Mouse (Mus musculus) 3T3-L1 (cell line): Measurements from ENCODE around the gene Tmem120b.
A peak's percentile ranks its signal among the peaks of the same experiment; 100 is the strongest.

ENCODE experiments used
- DNase-seq: peaks from one replicate; pipeline ENCODE4 v3.0.0-alpha.2; 2015; ENCODE audit warnings: low read depth, low spot score

Tmem120b gene

GRCm38 (mm10) chr5:123090560-123091306 is 22.5 kb downstream of the Tmem120b start:
- no peak for DNase-seq

GRCm38 (mm10) chr5:123093077-123093633 is 24.9 kb downstream of the Tmem120b start:
- no peak for DNase-seq

GRCm38 (mm10) chr5:123094238-123094991 is 26.2 kb downstream of the Tmem120b start:
- no peak for DNase-seq

GRCm38 (mm10) chr5:123096299-123096698 is 28.1 kb downstream of the Tmem120b start:
- DNase-seq = no peak

GRCm38 (mm10) chr5:123098487-123098886 is 30.3 kb downstream of the Tmem120b start:
- DNase-seq = no peak

GRCm38 (mm10) chr5:123102376-123102775 is 34.2 kb downstream of the Tmem120b start:
- peak; percentile 76 for DNase-seq

GRCm38 (mm10) chr5:123103556-123103955 is 35.3 kb downstream of the Tmem120b start:
- no peak for DNase-seq

- DNase-seq = no peak
Measured at GRCm38 (mm10) chr5:123104769-123105168, 36.6 kb downstream of the Tmem120b start.

- no peak for DNase-seq
Measured at GRCm38 (mm10) chr5:123109452-123110203, 41.4 kb downstream of the Tmem120b start.

GRCm38 (mm10) chr5:123110296-123110721 is 42.1 kb downstream of the Tmem120b start:
- DNase-seq = no peak

GRCm38 (mm10) chr5:123114109-123114508 is 45.9 kb downstream of the Tmem120b start:
- DNase-seq = no peak

- DNase-seq = peak; percentile 42
Measured at GRCm38 (mm10) chr5:123114924-123115323, 46.7 kb downstream of the Tmem120b start.

- DNase-seq = no peak
Measured at GRCm38 (mm10) chr5:123116080-123116479, 47.9 kb downstream of the Tmem120b start.

GRCm38 (mm10) chr5:123117257-123117656 is 49.0 kb downstream of the Tmem120b start:
- peak; percentile 85 for DNase-seq

GRCm38 (mm10) chr5:123117773-123118172 is 49.6 kb downstream of the Tmem120b start:
- no peak for DNase-seq

GRCm38 (mm10) chr5:123118826-123119225 is 50.6 kb downstream of the Tmem120b start:
- DNase-seq = no peak

GRCm38 (mm10) chr5:123120624-123121215 is 52.5 kb downstream of the Tmem120b start:
- no peak for DNase-seq

GRCm38 (mm10) chr5:123122181-123122580 is 54.0 kb downstream of the Tmem120b start:
- peak; percentile 41 for DNase-seq

GRCm38 (mm10) chr5:123125105-123125504 is 56.9 kb downstream of the Tmem120b start:
- no peak for DNase-seq

- no peak for DNase-seq
Measured at GRCm38 (mm10) chr5:123125638-123126406, 57.6 kb downstream of the Tmem120b start.

- DNase-seq = no peak
Measured at GRCm38 (mm10) chr5:123127031-123127430, 58.8 kb downstream of the Tmem120b start.
